Mouse (Mus musculus) megakaryocyte, embryonic 14.5 days (primary cell): Measurements from ENCODE around the gene Olfr767.

Source experiments
- FLI1 ChIP-seq: IDR thresholded peaks from 2 replicates; pipeline ENCODE4 v1.6.1; 2012; ENCODE audit warnings: low read length, inconsistent platforms, mixed read lengths
- GATA1 ChIP-seq: IDR thresholded peaks from 3 replicates; pipeline ENCODE4 v1.6.1; 2012; ENCODE audit warnings: mixed read lengths, low read length, inconsistent platforms, borderline replicate concordance

- no peak for TF ChIP-seq GATA1
- TF ChIP-seq FLI1, result no peak
Measured at GRCm38 (mm10) chr10:129026018-129026662, 56.6 kb downstream of the Olfr767 start.
